Mouse (Mus musculus) olfactory bulb, adult 2 months (tissue): ENCODE results near the gene Rita1. TPM values are rescaled to one million over a fixed set of nuclear protein-coding genes. Genes with fewer than 3 reads are reported as not detected.

ENCODE experiments used
- H3K27ac ChIP-seq: fragments of 200-500 bp; 2 replicates; pipeline ENCODE4 v1.5.1; 2012; ENCODE audit warnings: low read depth, low read length; ENCODE audit not compliant: insufficient read depth
- H3K4me1 ChIP-seq: fragments of 200-500 bp; 2 replicates; pipeline ENCODE4 v1.6.1; 2012; ENCODE audit warnings: low read length; ENCODE audit not compliant: control insufficient read depth, insufficient read depth
- H3K4me3 ChIP-seq: fragments of 200-500 bp; 2 replicates; pipeline ENCODE4 v1.5.1; 2012; ENCODE audit warnings: mild to moderate bottlenecking, low read depth, low read length, moderate library complexity; ENCODE audit not compliant: insufficient read depth
- CTCF ChIP-seq: fragments of 200-500 bp; IDR thresholded peaks from 2 replicates; pipeline ENCODE4 v1.5.1; 2012; ENCODE audit warnings: low read depth, mild to moderate bottlenecking, low read length, moderate library complexity; ENCODE audit not compliant: insufficient read depth
- POLR2A ChIP-seq: fragments of 200-500 bp; IDR thresholded peaks from 2 replicates; pipeline ENCODE4 v1.6.1; 2012; ENCODE audit warnings: mild to moderate bottlenecking, low read depth, low read length, moderate library complexity; ENCODE audit not compliant: insufficient read depth
- WGBS: fragments of 180-500 bp; shearing (Covaris S2); methylation state at CpG from one replicate; pipeline ENCODE4 v1.1.7; 2018; 5-methylcytosine and 5-hydroxymethylcytosine counted together
- polyA plus RNA-seq: library from polyadenylated mRNA; stranded (reverse); fragments of >200 nt; gene quantifications from 2 replicates; pipeline ENCODE4 v1.2.4, GENCODE M21; 2012; ENCODE audit warnings: low replicate concordance; ENCODE audit not compliant: missing spikeins, insufficient read depth, insufficient read length

The Rita1 gene
- polyA plus RNA-seq, 1 experiment: not detected

DNA sequence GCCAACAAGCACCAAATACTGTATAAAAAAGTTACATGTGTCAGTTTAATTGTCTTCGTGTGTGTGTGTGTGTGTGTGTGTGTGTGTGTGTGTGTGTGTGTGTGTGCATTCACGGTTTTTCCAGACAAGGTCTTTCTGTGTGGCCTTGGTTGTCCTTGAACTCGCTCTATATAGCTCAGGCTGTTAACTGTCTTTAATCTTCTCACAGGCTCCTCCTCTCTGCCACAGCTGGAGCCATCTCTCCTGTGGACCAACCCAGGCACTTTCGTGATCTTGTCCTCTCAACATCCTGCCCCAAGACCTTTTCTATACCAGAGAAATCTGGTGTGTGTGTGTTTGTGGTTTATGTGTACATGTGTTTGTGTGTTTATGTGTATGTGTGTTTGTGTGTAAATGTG lies 48.5 kb downstream of the Rita1 start:
- WGBS: 69% methylated on average over 4 of the region's 4 CpGs
- no peak overlapping the region for H3K4me3 ChIP-seq
- H3K27ac ChIP-seq: no peak overlapping the region
- TF ChIP-seq POLR2A (no peak), CTCF (no peak)
- H3K4me1 ChIP-seq: peaks cover 64% of the 10 kb centered on the region

DNA sequence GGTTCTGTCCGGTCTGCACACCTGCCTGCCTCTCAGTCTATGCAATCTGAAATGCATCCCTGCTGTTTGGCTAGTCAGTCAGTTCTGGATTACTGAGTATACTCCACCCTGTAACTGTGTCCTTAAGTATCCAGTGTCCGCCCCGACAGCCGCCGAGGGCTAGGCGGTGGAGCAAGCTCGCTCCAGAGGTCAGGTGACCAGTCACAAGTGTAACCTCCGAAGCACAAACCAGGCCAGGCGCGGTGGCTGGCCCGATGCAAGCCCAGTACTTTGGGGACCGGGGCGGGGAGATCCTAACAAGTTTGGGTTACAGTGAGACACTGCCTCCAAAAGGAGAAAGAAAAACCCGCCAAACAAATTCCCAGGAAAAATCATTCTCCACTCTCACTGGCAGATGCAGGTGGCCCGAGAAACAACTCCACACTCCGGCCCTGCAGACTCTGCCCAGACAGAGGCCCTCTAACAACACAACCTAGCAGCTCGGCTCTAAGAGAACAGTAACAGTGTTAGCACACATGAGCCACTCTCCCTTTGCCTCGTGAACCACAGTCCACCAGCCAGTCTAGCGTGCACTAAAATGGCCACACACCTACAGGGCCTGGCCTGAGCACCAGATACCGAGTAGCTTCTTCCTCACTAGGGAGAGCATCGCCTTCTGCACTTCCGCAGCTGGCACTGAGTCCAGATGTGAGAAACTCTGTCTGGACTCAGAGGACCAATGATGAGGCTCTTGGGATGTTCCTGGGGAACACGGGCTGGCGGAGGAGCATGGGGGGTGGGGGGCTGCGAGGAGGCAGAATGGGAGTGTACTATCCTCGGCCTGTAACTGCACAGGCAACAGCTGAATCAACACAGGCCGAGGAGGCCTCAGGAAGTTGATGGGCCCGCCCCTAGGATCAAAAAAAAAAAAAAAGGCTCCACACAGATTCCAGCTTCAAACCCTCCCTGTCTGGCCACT lies 49.2 kb downstream of the Rita1 start:
- Histone ChIP-seq H3K27ac (peak overlapping the region; percentile 50; the same call in 1 of the 2 replicates), H3K4me3 (no peak overlapping the region), H3K4me1 (peaks cover 65% of the 10 kb centered on the region)
- 59% methylated on average over 28 of the region's 28 CpGs for WGBS
- no peak for TF ChIP-seq CTCF
- TF ChIP-seq POLR2A: no peak

DNA sequence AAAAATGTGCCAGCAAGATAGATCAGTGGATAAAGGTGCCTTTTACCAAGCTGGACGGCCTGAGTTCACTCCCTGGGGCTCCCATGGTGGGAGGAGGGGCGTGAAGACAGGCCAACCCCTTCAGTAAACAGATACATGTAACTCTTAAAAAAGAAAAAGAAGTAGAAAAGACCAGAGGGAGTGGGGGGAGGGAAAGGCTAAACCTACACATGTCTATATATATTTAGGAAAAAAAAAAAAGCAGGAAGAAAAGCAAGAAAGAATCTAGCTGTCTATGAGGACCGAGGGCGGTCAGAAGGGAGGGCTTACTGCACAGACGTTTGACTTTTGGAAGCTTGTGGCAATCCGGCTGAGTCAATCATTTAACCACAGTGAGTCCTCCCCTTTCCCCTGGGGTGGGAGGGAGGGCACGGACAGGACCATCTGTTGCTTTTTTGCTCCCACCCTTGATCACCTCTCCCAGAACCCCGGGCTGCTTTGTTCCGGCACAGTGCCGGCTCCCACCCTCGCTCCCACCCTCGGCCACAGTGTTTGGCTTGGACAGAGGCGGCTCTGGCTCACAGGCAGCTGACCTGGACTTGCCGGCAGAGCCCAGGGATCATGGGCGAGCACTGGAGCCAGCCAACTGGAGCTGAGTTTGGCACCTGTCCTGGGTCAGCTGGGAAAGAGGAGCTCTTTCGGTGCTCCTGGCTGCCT lies 51.6 kb downstream of the Rita1 start:
- H3K4me1 ChIP-seq: peaks cover 48% of the 10 kb centered on the region
- no peak overlapping the region; the same call in 1 of the 2 replicates for H3K27ac ChIP-seq
- TF ChIP-seq CTCF: no peak
- no peak for TF ChIP-seq POLR2A
- H3K4me3 ChIP-seq: no peak overlapping the region
- 50% methylated on average over 16 of the region's 16 CpGs for WGBS

DNA sequence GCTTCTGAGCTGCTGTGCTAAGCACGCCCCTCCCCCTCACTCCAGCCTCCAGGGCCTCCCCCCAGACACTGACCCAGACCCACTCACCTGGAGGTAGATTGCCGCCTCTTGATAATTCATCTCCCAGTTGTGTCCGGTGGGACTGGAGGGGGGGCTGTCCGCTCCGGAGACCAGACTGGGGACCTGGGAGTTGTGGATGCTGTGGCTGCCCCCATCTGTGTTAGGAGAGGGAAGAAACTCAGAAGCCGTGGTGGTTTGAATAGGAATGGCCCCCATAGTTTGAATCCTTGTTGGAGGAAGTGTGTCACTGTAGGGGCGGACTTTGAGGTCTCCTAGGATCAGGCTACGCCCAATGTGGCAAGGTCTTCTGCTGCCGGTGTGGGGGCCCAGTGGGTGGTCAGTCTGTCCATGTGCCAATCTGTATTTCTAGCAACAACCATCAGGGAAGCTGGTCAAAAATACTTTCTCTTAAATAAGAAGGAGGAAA lies 52.2 kb downstream of the Rita1 start:
- TF ChIP-seq POLR2A: no peak
- no peak for TF ChIP-seq CTCF
- 73% methylated on average over 9 of the region's 9 CpGs for WGBS
- Histone ChIP-seq H3K27ac (no peak overlapping the region; the same call in 1 of the 2 replicates), H3K4me1 (peaks cover 43% of the 10 kb centered on the region), H3K4me3 (no peak overlapping the region)

DNA sequence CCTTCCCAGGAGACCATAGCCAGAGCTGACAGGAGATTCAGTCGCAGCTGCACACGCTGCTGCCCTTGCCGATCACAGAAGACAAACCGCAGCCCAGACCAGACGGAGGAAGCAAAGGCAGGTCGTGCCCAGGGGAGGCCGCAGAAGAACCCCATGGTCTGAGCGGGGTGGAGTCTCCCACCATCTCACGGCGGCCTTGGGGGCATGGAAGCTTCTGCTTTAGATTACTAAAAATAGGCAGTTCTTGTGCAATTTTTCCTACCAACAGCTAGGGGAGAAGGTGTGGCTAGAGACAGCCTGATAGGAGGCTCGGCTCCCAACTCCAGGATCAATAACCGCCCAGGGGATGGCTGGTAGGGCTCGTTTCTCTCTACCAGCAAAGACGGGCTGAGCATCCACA lies 53.6 kb downstream of the Rita1 start:
- Histone ChIP-seq H3K4me1 (peaks cover 35% of the 10 kb centered on the region), H3K27ac (no peak overlapping the region), H3K4me3 (no peak overlapping the region)
- WGBS: 70% methylated on average over 14 of the region's 14 CpGs
- TF ChIP-seq CTCF: no peak
- no peak for TF ChIP-seq POLR2A

DNA sequence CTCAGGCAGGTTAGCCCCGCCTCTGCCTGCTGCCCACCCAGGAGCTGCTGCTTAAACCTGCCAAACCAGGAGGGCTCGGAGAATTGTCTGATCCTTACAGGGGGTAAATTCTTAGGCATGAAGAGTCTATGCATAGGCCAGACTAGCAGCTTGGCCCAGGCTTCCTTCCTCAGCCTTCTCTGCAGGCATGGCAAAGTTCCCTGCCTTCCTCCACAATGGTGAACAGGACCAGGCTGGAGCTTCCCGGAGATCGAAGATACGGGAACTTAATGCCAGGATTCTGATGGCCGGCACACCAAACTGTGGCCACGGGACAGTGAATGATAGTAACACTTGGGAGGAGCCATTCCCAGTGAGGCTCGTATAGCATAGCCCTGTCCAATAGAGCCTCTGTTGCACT lies 54.3 kb downstream of the Rita1 start:
- 65% methylated on average over 8 of the region's 8 CpGs for WGBS

DNA sequence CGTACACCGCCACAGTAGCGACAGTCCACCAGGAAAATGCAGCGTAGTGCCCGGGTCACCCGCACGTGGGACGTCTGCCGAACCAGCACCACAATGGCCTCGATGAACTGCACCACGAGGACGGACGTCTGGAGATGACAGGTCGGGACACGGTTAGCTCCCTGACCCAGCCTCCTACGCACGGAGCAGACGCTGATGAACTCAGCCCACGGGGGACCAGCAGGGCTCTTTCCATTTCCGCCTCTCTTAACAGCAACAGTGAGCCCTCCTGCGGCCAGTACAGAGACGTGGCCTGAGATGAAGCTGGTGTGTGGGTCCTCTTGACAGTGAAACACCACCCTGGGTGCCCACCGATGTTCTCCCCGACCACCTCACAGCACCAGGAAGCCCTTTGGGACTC lies 56.5 kb downstream of the Rita1 start:
- 89% methylated on average over 24 of the region's 24 CpGs for WGBS
- TF ChIP-seq POLR2A (no peak), CTCF (no peak)
- H3K27ac ChIP-seq: no peak overlapping the region
- no peak overlapping the region for H3K4me3 ChIP-seq
- H3K4me1 ChIP-seq: peaks cover 21% of the 10 kb centered on the region

More for the DNA sequence above, 54.3 kb downstream of the Rita1 start:
- no peak overlapping the region for H3K27ac ChIP-seq
- peaks cover 29% of the 10 kb centered on the region for H3K4me1 ChIP-seq
- TF ChIP-seq POLR2A (no peak), CTCF (no peak)
- no peak overlapping the region for H3K4me3 ChIP-seq

DNA sequence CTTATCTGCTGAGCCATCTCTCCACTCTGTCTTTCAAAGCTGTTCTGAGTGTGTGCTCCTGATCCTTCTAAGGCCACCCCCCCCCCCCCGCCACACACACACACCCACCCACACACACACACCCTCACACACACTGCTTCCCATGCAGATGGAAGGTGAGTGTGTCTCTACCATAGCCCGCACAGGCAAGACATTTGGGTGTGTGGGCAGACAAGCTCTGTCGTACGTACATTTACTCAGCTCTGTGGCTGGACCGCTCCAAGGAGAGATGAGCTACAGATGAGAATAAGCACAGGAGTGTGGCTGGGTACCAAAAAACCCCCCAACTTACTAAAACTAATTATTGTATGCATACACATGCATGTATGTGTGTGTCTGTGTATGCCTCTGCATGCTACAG lies 61.7 kb downstream of the Rita1 start:
- no peaks in the 10 kb centered on the region for H3K4me1 ChIP-seq
- no peak overlapping the region for H3K4me3 ChIP-seq
- H3K27ac ChIP-seq: no peak overlapping the region
- TF ChIP-seq POLR2A (no peak), CTCF (no peak)
- whole genome bisulfite sequencing: 98% methylated on average over 5 of the region's 5 CpGs

DNA sequence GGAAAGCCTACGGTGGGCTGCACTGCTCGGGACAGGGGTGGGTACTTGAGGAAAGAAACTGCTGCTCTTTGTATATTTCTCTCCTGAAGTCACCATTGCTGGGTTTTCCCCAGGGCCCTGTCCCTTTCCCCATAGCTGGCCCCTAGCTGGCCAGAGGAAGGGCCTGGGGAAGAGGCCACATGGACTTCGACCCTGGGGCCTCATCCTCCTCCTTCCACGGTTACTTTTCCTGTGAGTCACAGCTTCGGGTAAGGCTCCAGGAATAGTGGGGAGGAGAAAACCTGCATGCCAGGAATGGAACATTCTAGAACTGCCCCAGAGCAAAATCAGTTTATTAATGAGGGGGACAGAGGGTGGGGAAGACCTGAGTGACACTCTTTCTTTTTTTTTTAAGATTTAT lies 62.3 kb downstream of the Rita1 start:
- Histone ChIP-seq H3K4me1 (no peaks in the 10 kb centered on the region), H3K4me3 (no peak overlapping the region), H3K27ac (no peak overlapping the region)
- TF ChIP-seq POLR2A (no peak), CTCF (no peak)
- 87% methylated on average over 5 of the region's 5 CpGs for WGBS
